Mouse (Mus musculus) intestine, postnatal 0 days (tissue): ENCODE measurements at regions not wholly inside any gene's neighbourhood (a gene's known extent, or its start where the extent isn't known, plus 50 kb on each side); places are given as distances from the start of the nearest gene placed in this dataset.

Experiments
- ATAC-seq: fragments of 200-750 bp; cut with Nextera tagmentation; 2 replicates; pipeline ENCODE4 v1.8.0; 2017; ENCODE audit warnings: mild to moderate bottlenecking, moderate TSS enrichment, moderate library complexity
- H3K27ac ChIP-seq: fragments of 300-500 bp; sonication (generic); 2 replicates; pipeline ENCODE4 v1.5.1; 2014; ENCODE audit warnings: mild to moderate bottlenecking, low read depth, low read length, moderate library complexity
- H3K27me3 ChIP-seq: fragments of 300-500 bp; sonication (generic); replicated peaks from 2 replicates; pipeline ENCODE4 v1.6.1; 2014; ENCODE audit warnings: low read length, mixed read lengths; ENCODE audit not compliant: control insufficient read depth, insufficient read depth
- H3K36me3 ChIP-seq: fragments of 300-500 bp; sonication (generic); 2 replicates; pipeline ENCODE4 v1.6.1; 2014; ENCODE audit warnings: mild to moderate bottlenecking, moderate library complexity; ENCODE audit not compliant: control insufficient read depth, insufficient read depth
- H3K4me1 ChIP-seq: fragments of 300-500 bp; sonication (generic); replicated peaks from 2 replicates; pipeline ENCODE4 v1.6.1; 2014; ENCODE audit warnings: antibody characterized with exemption, low read length, mixed read lengths; ENCODE audit not compliant: control insufficient read depth, insufficient read depth
- H3K4me2 ChIP-seq: fragments of 300-500 bp; sonication (generic); replicated peaks from 2 replicates; pipeline ENCODE4 v1.6.1; 2014; ENCODE audit warnings: low read depth, mild to moderate bottlenecking, moderate library complexity
- H3K4me3 ChIP-seq: fragments of 300-500 bp; sonication (generic); 2 replicates; pipeline ENCODE4 v1.5.1; 2014; ENCODE audit warnings: low read depth, low read length
- H3K9ac ChIP-seq: fragments of 300-500 bp; sonication (generic); 2 replicates; pipeline ENCODE4 v1.6.1; 2014; ENCODE audit warnings: mild to moderate bottlenecking, low read depth, low read length
- H3K9me3 ChIP-seq: fragments of 300-500 bp; sonication (generic); 2 replicates; pipeline ENCODE4 v1.6.1; 2016; ENCODE audit warnings: mixed run types; ENCODE audit not compliant: control insufficient read depth
- CTCF ChIP-seq: sonication (generic); IDR thresholded peaks from 2 replicates; pipeline ENCODE4 v1.5.1; 2016; ENCODE audit warnings: low read depth, mild to moderate bottlenecking, control low read depth, antibody characterized with exemption, moderate library complexity
- WGBS: fragments of 180-500 bp; shearing (Covaris S2); extraction: QIAGEN DNeasy Blood & Tissue Kit; methylation state at CpG from one replicate; pipeline ENCODE4 v1.1.7; 2014; 5-methylcytosine and 5-hydroxymethylcytosine counted together

DNA sequence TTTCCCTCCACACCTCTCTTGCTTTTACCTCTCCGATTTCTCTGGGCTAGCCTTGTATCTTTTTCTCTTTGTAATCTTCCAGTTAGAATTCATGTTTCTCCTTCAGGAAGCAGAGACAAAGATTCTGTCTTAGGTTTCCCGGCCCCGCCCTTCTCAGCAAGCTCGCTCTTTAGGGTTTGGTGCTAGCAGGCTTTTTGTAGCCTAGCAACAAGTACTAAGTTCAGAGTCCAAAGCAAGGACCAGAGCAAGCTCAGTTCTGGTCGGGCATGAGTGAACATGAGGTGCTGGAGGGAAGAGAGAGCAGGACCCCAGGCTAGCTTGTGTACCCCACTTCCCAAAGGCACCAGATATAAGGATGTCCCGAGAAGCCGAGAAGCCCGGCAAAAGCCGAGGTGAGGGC is 70.0 kb upstream of the 4931429L15Rik start:
- Histone ChIP-seq H3K27me3 (0 out of 2 replicates have a peak, but pooled peaks cover 3% of the 10 kb centered on the region), H3K9me3 (no peaks in the 10 kb centered on the region), H3K27ac (no peak overlapping the region), H3K36me3 (no peaks in the 10 kb centered on the region), H3K4me3 (peak overlapping the region; percentile 26), H3K4me2 (peak overlapping the region; percentile 55), H3K9ac (no peak overlapping the region), H3K4me1 (no peaks in the 10 kb centered on the region)
- no peak for TF ChIP-seq CTCF
- WGBS, result 7% methylated on average over 9 of the region's 9 CpGs
- ATAC-seq, result no peak

DNA sequence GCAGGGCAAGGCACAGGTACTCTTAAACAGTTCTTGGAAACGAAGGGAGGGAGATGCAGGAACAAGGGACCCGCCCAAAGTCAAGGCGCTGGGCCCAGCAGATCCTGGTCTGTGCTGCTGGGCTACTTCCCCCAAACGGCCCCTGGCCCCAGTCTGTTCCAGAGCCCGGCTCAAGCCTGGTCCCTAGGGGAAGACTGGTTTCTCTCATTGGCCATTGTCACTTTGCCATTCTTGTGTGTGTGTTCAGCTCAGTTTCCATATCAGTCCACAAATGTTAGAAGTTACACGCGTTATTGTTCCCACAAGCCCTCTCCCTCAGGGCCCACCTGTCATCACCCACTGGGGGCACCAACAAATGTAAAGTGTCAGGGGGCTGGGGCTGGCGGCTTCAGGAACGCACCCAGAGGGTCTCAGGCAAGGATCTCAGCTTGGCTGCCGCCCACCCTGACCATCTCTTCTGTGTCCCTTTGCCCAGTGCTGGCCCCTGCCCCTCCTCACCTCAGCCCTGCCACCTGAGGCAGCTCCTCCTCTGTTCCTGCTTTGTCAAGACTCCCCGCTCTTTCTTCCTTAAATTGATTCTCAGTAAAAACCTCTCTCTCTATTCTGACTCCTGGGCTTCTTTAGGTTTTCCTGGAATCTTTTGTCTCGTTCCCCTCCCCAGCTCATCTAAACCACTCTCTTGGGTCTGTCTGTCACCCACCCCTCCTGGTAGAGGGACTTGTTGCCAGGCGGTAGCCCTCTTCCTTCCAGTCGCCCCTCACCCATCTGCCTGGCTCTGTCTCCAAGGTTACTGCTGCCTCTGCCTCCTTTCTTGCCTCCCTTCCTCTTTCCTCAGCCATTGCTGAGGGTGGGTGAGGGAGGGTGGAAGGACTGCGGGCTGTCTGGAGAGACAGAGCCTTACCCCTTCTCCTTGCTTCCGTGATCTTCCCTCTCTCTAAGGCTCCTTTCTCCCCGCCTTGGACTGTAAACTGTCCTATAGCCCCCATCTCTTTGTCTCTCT is 69.2 kb upstream of the 4931429L15Rik start:
- H3K4me1 ChIP-seq, result no peaks in the 10 kb centered on the region
- TF ChIP-seq CTCF, result no peak
- ATAC-seq, result no peak
- H3K4me3 ChIP-seq, result peak overlapping the region; percentile 26
- H3K4me2 ChIP-seq, result peak overlapping the region; percentile 55
- no peak overlapping the region for H3K9ac ChIP-seq
- no peaks in the 10 kb centered on the region for H3K36me3 ChIP-seq
- H3K27ac ChIP-seq, result no peak overlapping the region
- 40% methylated on average over 17 of the region's 17 CpGs for WGBS
- 0 out of 2 replicates have a peak, but pooled peaks cover 3% of the 10 kb centered on the region for H3K27me3 ChIP-seq
- H3K9me3 ChIP-seq, result no peaks in the 10 kb centered on the region

DNA sequence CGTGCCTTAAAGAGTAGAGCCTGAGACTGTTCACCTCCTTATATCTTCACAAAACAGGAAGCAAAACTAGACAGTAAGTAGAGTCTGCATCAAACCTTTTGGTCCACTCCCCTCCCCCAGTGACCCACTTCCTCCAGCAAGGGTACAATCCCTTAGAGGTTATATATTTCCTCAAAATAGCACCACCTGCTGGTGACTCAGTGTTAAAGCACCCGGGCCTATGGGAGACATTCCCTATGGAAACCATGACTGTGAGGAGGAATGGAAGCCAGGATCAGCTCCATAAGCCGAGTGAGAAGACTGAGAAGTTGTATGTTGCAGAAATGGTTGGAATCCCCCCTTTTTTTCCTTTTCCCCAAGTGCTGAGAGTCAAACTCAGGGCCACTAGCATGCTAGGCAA is 66.5 kb upstream of the 4931429L15Rik start:
- no peak overlapping the region for H3K27ac ChIP-seq
- no peak overlapping the region for H3K9ac ChIP-seq
- 90% methylated on average over 3 of the region's 3 CpGs for WGBS
- no peak overlapping the region for H3K4me3 ChIP-seq
- no peaks in the 10 kb centered on the region for H3K36me3 ChIP-seq
- H3K27me3 ChIP-seq, result no peaks in the 10 kb centered on the region
- no peak overlapping the region for H3K4me2 ChIP-seq
- no peaks in the 10 kb centered on the region for H3K9me3 ChIP-seq
- TF ChIP-seq CTCF, result no peak; the same call in 1 of the 2 replicates
- H3K4me1 ChIP-seq, result no peaks in the 10 kb centered on the region
- ATAC-seq, result no peak

DNA sequence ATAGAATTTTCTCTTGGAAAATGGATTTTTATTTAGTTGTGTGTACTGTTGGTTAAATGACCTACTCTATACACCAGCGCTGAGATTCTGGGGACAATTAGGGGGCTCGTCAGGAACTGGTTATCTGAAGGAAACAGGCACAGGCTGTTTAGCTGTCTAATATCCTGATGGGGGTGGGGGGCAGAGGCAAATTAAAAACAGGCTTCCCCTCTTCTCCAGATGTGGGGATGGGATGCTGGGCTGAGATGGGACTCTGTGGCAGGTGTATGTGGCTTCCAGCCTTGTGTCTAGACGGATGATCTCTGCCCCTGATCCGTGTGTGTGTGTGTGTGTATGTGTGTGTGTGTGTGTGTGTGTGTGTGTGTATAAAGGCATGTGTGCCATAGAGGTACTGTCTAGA is 61.6 kb upstream of the 4931429L15Rik start:
- Histone ChIP-seq H3K27me3 (no peaks in the 10 kb centered on the region), H3K36me3 (no peaks in the 10 kb centered on the region), H3K4me2 (no peak overlapping the region), H3K9me3 (no peaks in the 10 kb centered on the region), H3K4me3 (no peak overlapping the region), H3K9ac (no peak overlapping the region), H3K4me1 (no peaks in the 10 kb centered on the region), H3K27ac (no peak overlapping the region)
- no peak for ATAC-seq
- 56% methylated on average over 4 of the region's 4 CpGs for WGBS
- no peak for TF ChIP-seq CTCF

DNA sequence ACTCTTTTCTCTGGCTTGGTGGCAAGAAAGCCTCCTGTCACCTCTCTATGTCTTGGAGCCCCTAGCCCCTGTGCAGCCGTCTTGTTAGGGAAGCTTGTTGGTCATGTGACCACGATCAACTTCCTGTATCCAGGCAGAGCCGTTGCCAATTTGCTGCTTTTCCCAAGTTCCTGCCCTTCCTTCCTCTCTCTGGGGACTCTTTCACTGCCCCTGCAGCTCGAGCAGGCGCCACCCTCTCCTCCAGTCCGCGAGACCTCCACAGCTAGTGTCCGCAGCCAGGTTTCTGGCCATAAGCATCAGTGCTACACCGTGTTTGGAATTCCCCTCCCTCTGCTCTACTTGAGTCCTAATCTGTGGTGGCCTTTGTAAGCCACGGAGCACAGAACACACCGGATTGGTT is 59.7 kb upstream of the 4931429L15Rik start:
- H3K27ac ChIP-seq, result no peak overlapping the region
- no peak for TF ChIP-seq CTCF
- no peak overlapping the region for H3K9ac ChIP-seq
- ATAC-seq, result no peak
- no peaks in the 10 kb centered on the region for H3K36me3 ChIP-seq
- H3K9me3 ChIP-seq, result no peaks in the 10 kb centered on the region
- H3K4me1 ChIP-seq, result no peaks in the 10 kb centered on the region
- WGBS, result 66% methylated on average over 11 of the region's 11 CpGs
- H3K4me2 ChIP-seq, result no peak overlapping the region
- H3K4me3 ChIP-seq, result no peak overlapping the region
- H3K27me3 ChIP-seq, result no peaks in the 10 kb centered on the region

DNA sequence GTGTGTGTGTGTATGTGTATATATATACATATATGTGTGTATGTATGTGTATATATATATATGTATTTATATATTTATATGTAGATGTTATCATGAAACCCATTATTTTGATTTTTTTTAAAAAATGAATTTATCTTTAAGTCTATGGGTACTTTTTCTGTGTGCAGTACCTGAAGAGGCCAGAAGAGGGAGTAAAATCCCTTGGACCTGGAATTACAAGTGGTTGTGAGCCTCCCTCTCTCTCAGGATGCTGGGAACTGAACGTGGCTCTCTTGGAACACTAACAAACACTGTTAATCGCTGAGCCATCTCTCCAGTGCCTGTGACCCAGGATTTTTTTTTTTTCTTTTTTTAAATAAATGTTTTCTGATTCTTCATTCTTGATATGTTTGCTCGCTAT is 58.6 kb upstream of the 4931429L15Rik start:
- no peak for ATAC-seq
- H3K27ac ChIP-seq, result no peak overlapping the region
- no peaks in the 10 kb centered on the region for H3K36me3 ChIP-seq
- no peaks in the 10 kb centered on the region for H3K9me3 ChIP-seq
- H3K9ac ChIP-seq, result no peak overlapping the region
- H3K27me3 ChIP-seq, result no peaks in the 10 kb centered on the region
- TF ChIP-seq CTCF, result peak; percentile 30; the same call in 1 of the 2 replicates
- 89% methylated on average over 3 of the region's 3 CpGs for WGBS
- no peaks in the 10 kb centered on the region for H3K4me1 ChIP-seq
- no peak overlapping the region for H3K4me3 ChIP-seq
- no peak overlapping the region for H3K4me2 ChIP-seq
